Mouse (Mus musculus): Measurements from ENCODE around the gene Fetub. TPM values are rescaled to one million over a fixed set of nuclear protein-coding genes. Genes with fewer than 3 reads are reported as not detected.

Fetub gene
- polyA plus RNA-seq (2015; fragmentation: Nextera tagmentation; extraction: Ambion mirVana), result not detected in 2 replicates

- H3K4me3 ChIP-seq (ENCODE audit: low read length), result no peak within 1 kb of the TSS
- H3K27me3 ChIP-seq (ENCODE audit: control insufficient read depth, insufficient read depth, low read length), result no peaks in the 10 kb centered on the region
- no peak within 1 kb of the TSS for H3K9ac ChIP-seq (ENCODE audit: low read length)
- H3K27ac ChIP-seq (ENCODE audit: low read length), result no peak within 1 kb of the TSS
- H3K4me2 ChIP-seq (ENCODE audit: low read depth, low read length), result no peak within 1 kb of the TSS
- no peaks in the 10 kb centered on the region for H3K36me3 ChIP-seq (ENCODE audit: control insufficient read depth, insufficient read depth)
- ATAC-seq (replicated peaks; ENCODE audit: extremely low read depth, insufficient read depth, low FRiP score), result no peak
- 79% methylated on average over 5 of the region's 5 CpGs for WGBS
- no peaks in the 10 kb centered on the region for H3K9me3 ChIP-seq (replicated peaks; ENCODE audit: control insufficient read depth, low read length)
- H3K4me1 ChIP-seq (ENCODE audit: control insufficient read depth, insufficient read depth, low read length), result no peaks in the 10 kb centered on the region; the same call in 1 of the 2 replicates
Measured at GRCm38 (mm10) chr16:22918034-22918433, at the start of gene Fetub. Gene Fetub (plus strand): TSS chr16:22918334.

- Histone ChIP-seq H3K9me3 (replicated peaks; ENCODE audit: control insufficient read depth, low read length) (no peaks in the 10 kb centered on the region), H3K36me3 (ENCODE audit: control insufficient read depth, insufficient read depth) (peaks cover 51% of the 10 kb centered on the region), H3K9ac (ENCODE audit: low read length) (no peak overlapping the region), H3K27ac (ENCODE audit: low read length) (no peak overlapping the region), H3K4me3 (ENCODE audit: low read length) (no peak overlapping the region), H3K4me1 (ENCODE audit: control insufficient read depth, insufficient read depth, low read length) (no peaks in the 10 kb centered on the region), H3K4me2 (ENCODE audit: low read depth, low read length) (no peak overlapping the region), H3K27me3 (ENCODE audit: control insufficient read depth, insufficient read depth, low read length) (no peaks in the 10 kb centered on the region)
- 88% methylated on average over 8 of the region's 8 CpGs for WGBS
- no peak for ATAC-seq (replicated peaks; ENCODE audit: extremely low read depth, insufficient read depth, low FRiP score)
Measured at GRCm38 (mm10) chr16:22872397-22872796, 45.7 kb upstream of the Fetub start.

DNA sequence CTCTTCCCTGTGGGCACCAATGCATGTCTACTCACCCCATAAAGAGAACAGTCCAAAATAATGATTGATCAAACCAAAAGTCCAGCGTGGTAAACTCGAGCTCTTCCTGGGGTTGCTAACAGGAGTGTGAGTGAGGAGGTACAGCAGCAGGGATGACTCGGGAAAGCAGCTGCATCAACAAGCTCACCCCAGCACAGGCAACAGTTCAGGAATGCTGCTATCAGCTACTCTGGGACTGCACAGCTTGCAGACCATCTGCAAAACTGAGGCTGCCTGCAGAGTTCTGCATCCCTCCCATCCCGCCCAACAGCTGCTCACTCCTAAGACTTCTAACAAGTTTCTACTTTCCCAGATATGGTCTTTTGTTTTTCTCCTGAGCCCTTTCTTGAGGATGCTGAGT is 44.8 kb upstream of the Fetub start:
- H3K4me2 ChIP-seq (ENCODE audit: low read depth, low read length), result no peak overlapping the region
- ATAC-seq (replicated peaks; ENCODE audit: extremely low read depth, insufficient read depth, low FRiP score), result no peak
- WGBS, result 52% methylated on average over 4 of the region's 4 CpGs

GRCm38 (mm10) chr16:22876218-22877043 is 41.7 kb upstream of the Fetub start:
- 39% methylated on average over 9 of the region's 9 CpGs for WGBS

More for the DNA sequence above, 44.8 kb upstream of the Fetub start:
- Histone ChIP-seq H3K9ac (ENCODE audit: low read length) (no peak overlapping the region), H3K27ac (ENCODE audit: low read length) (no peak overlapping the region), H3K4me1 (ENCODE audit: control insufficient read depth, insufficient read depth, low read length) (no peaks in the 10 kb centered on the region), H3K36me3 (ENCODE audit: control insufficient read depth, insufficient read depth) (peaks cover 43% of the 10 kb centered on the region), H3K27me3 (ENCODE audit: control insufficient read depth, insufficient read depth, low read length) (no peaks in the 10 kb centered on the region), H3K9me3 (replicated peaks; ENCODE audit: control insufficient read depth, low read length) (no peaks in the 10 kb centered on the region), H3K4me3 (ENCODE audit: low read length) (no peak overlapping the region)

GRCm38 (mm10) chr16:22877660-22878390 is 40.3 kb upstream of the Fetub start:
- no peaks in the 10 kb centered on the region for H3K4me1 ChIP-seq (ENCODE audit: control insufficient read depth, insufficient read depth, low read length)
- no peak overlapping the region for H3K27ac ChIP-seq (ENCODE audit: low read length)
- H3K27me3 ChIP-seq (ENCODE audit: control insufficient read depth, insufficient read depth, low read length), result 0 out of 2 replicates have a peak, but pooled peaks cover 2% of the 10 kb centered on the region
- no peaks in the 10 kb centered on the region for H3K9me3 ChIP-seq (replicated peaks; ENCODE audit: control insufficient read depth, low read length)
- H3K9ac ChIP-seq (ENCODE audit: low read length), result no peak overlapping the region
- no peak overlapping the region for H3K4me2 ChIP-seq (ENCODE audit: low read depth, low read length)
- H3K36me3 ChIP-seq (ENCODE audit: control insufficient read depth, insufficient read depth), result peaks cover 6% of the 10 kb centered on the region
- no peak overlapping the region for H3K4me3 ChIP-seq (ENCODE audit: low read length)
- 62% methylated on average over 11 of the region's 11 CpGs for WGBS
- no peak for ATAC-seq (replicated peaks; ENCODE audit: extremely low read depth, insufficient read depth, low FRiP score)

More at GRCm38 (mm10) chr16:22876218-22877043, 41.7 kb upstream of the Fetub start:
- H3K27me3 ChIP-seq (ENCODE audit: control insufficient read depth, insufficient read depth, low read length), result 0 out of 2 replicates have a peak, but pooled peaks cover 2% of the 10 kb centered on the region
- H3K9ac ChIP-seq (ENCODE audit: low read length), result no peak overlapping the region
- no peaks in the 10 kb centered on the region for H3K4me1 ChIP-seq (ENCODE audit: control insufficient read depth, insufficient read depth, low read length)
- no peak overlapping the region for H3K4me2 ChIP-seq (ENCODE audit: low read depth, low read length)
- no peak for ATAC-seq (replicated peaks; ENCODE audit: extremely low read depth, insufficient read depth, low FRiP score)
- H3K4me3 ChIP-seq (ENCODE audit: low read length), result no peak overlapping the region
- no peaks in the 10 kb centered on the region for H3K9me3 ChIP-seq (replicated peaks; ENCODE audit: control insufficient read depth, low read length)
- no peak overlapping the region for H3K27ac ChIP-seq (ENCODE audit: low read length)
- H3K36me3 ChIP-seq (ENCODE audit: control insufficient read depth, insufficient read depth), result peaks cover 19% of the 10 kb centered on the region

GRCm38 (mm10) chr16:22878716-22879115 is 39.4 kb upstream of the Fetub start:
- Histone ChIP-seq H3K9me3 (replicated peaks; ENCODE audit: control insufficient read depth, low read length) (no peaks in the 10 kb centered on the region), H3K4me2 (ENCODE audit: low read depth, low read length) (no peak overlapping the region), H3K27me3 (ENCODE audit: control insufficient read depth, insufficient read depth, low read length) (0 out of 2 replicates have a peak, but pooled peaks cover 2% of the 10 kb centered on the region), H3K36me3 (ENCODE audit: control insufficient read depth, insufficient read depth) (no peaks in the 10 kb centered on the region), H3K27ac (ENCODE audit: low read length) (no peak overlapping the region), H3K9ac (ENCODE audit: low read length) (no peak overlapping the region), H3K4me1 (ENCODE audit: control insufficient read depth, insufficient read depth, low read length) (no peaks in the 10 kb centered on the region), H3K4me3 (ENCODE audit: low read length) (no peak overlapping the region)
- WGBS, result 65% methylated on average over 7 of the region's 7 CpGs
- no peak for ATAC-seq (replicated peaks; ENCODE audit: extremely low read depth, insufficient read depth, low FRiP score)

DNA sequence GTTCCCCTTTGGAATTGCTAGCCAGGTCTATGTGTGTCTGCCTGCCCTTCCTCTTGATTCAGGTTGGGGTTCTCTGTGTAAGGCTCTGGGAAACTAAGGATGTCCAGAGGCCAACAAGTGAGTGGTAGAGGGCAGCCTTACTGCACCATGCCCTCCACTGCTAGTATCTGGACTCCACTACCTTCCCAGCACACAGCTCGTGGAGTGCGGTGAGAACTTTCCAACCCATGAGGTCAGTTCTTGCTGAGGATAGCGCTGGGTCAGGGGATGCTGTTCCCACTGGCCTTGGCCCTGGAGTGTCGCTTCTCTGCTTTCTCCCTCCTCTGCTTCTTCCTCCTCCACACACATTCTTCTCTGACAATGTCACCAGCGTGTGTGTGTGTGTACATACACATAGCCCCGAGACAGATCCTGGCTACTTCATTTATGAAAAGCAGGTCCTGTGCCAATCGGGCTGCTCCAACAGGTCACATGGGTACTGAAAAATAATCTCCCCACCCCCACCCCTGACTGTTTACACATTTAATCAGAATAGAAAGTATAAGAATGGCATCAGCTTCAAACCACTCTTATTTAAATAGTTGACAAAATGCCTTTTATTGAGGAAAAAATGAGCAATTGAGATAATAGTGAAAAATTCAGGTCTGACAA is 38.1 kb upstream of the Fetub start:
- no peak for ATAC-seq (replicated peaks; ENCODE audit: extremely low read depth, insufficient read depth, low FRiP score)
- H3K27me3 ChIP-seq (ENCODE audit: control insufficient read depth, insufficient read depth, low read length), result 0 out of 2 replicates have a peak, but pooled peaks cover 2% of the 10 kb centered on the region
- no peaks in the 10 kb centered on the region for H3K9me3 ChIP-seq (replicated peaks; ENCODE audit: control insufficient read depth, low read length)
- H3K36me3 ChIP-seq (ENCODE audit: control insufficient read depth, insufficient read depth), result no peaks in the 10 kb centered on the region
- 37% methylated on average over 7 of the region's 7 CpGs for WGBS
- H3K27ac ChIP-seq (ENCODE audit: low read length), result no peak overlapping the region
- H3K9ac ChIP-seq (ENCODE audit: low read length), result no peak overlapping the region
- H3K4me3 ChIP-seq (ENCODE audit: low read length), result no peak overlapping the region
- no peaks in the 10 kb centered on the region for H3K4me1 ChIP-seq (ENCODE audit: control insufficient read depth, insufficient read depth, low read length)
- no peak overlapping the region for H3K4me2 ChIP-seq (ENCODE audit: low read depth, low read length)

DNA sequence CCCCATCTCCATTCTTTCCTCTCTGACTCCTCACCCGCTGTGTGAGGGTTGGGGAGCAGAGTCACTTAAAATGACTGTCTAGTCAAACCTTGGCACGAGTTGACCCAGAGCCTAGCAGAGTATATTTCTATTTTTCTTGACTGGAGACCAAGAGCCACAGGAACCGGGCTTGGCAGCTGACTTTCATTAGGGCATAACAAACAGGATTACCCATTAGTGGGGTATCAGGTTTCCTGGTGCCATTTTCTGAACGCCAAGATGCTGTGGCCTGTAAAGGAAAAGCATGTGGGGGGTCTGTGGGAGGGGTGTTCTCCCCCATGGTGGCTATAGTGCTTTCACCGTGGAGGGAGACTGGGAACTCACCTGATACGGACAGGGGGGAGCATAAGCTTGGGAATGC is 37.2 kb upstream of the Fetub start:
- 35% methylated on average over 6 of the region's 6 CpGs for WGBS
- no peaks in the 10 kb centered on the region for H3K9me3 ChIP-seq (replicated peaks; ENCODE audit: control insufficient read depth, low read length)
- H3K4me2 ChIP-seq (ENCODE audit: low read depth, low read length), result no peak overlapping the region
- ATAC-seq (replicated peaks; ENCODE audit: extremely low read depth, insufficient read depth, low FRiP score), result 0 out of 2 replicates have a peak, but pooled peaks have one; percentile 5
- H3K9ac ChIP-seq (ENCODE audit: low read length), result no peak overlapping the region
- H3K27ac ChIP-seq (ENCODE audit: low read length), result no peak overlapping the region
- no peaks in the 10 kb centered on the region for H3K4me1 ChIP-seq (ENCODE audit: control insufficient read depth, insufficient read depth, low read length)
- H3K4me3 ChIP-seq (ENCODE audit: low read length), result no peak overlapping the region
- H3K27me3 ChIP-seq (ENCODE audit: control insufficient read depth, insufficient read depth, low read length), result 0 out of 2 replicates have a peak, but pooled peaks cover 2% of the 10 kb centered on the region
- no peaks in the 10 kb centered on the region for H3K36me3 ChIP-seq (ENCODE audit: control insufficient read depth, insufficient read depth)
